Mouse (Mus musculus) embryonic fibroblast, embryonic 13.5 days (primary cell): ENCODE data around the gene Lgalsl.

Source experiments
- CTCF ChIP-seq: IDR thresholded peaks from 2 replicates; pipeline ENCODE4 v1.5.1; 2011; ENCODE audit warnings: mild to moderate bottlenecking, control low read depth, low read length, moderate library complexity, borderline replicate concordance; ENCODE audit not compliant: insufficient read depth
- POLR2A ChIP-seq: IDR thresholded peaks from 2 replicates; pipeline ENCODE4 v1.6.1; 2011; ENCODE audit warnings: low read depth, mild to moderate bottlenecking, control low read depth, low read length, moderate library complexity

GRCm38 (mm10) chr11:20837366-20837765 lies 6.5 kb upstream of the Lgalsl start:
- no peak for TF ChIP-seq CTCF
- no peak for TF ChIP-seq POLR2A
